Mouse (Mus musculus) kidney, embryonic 15.5 days (tissue): ENCODE measurements around the gene Hrg. TPM values are rescaled to one million over a fixed set of nuclear protein-coding genes. Genes with fewer than 3 reads are reported as not detected.
"Not testable (repeated sequence)": the region's sequence is repeated elsewhere in the genome, so short reads cannot be mapped to it uniquely, and the experiment has no call there.

ENCODE experiments used
- ATAC-seq: fragments of 200-750 bp; cut with Nextera tagmentation; replicated peaks from 2 replicates; pipeline ENCODE4 v1.8.0; 2017; ENCODE audit warnings: moderate TSS enrichment; ENCODE audit not compliant: low FRiP score
- H3K27ac ChIP-seq: fragments of 300-500 bp; sonication (generic); 2 replicates; pipeline ENCODE4 v1.5.1; 2015; ENCODE audit warnings: mild to moderate bottlenecking, inconsistent platforms
- H3K27me3 ChIP-seq: fragments of 300-500 bp; sonication (generic); 2 replicates; pipeline ENCODE4 v1.6.1; 2015; ENCODE audit warnings: inconsistent platforms
- H3K36me3 ChIP-seq: fragments of 300-500 bp; sonication (generic); 2 replicates; pipeline ENCODE4 v1.6.1; 2015; ENCODE audit warnings: inconsistent platforms
- H3K4me1 ChIP-seq: fragments of 300-500 bp; sonication (generic); 2 replicates; pipeline ENCODE4 v1.6.1; 2015; ENCODE audit warnings: inconsistent platforms
- H3K4me2 ChIP-seq: fragments of 300-500 bp; sonication (generic); 2 replicates; pipeline ENCODE4 v1.6.1; 2015; ENCODE audit warnings: moderate library complexity, mild to moderate bottlenecking, inconsistent platforms
- H3K4me3 ChIP-seq: fragments of 300-500 bp; sonication (generic); replicated peaks from 2 replicates; pipeline ENCODE4 v1.5.1; 2015; ENCODE audit warnings: mild to moderate bottlenecking, inconsistent platforms
- H3K9ac ChIP-seq: fragments of 300-500 bp; sonication (generic); 2 replicates; pipeline ENCODE4 v1.6.1; 2015; ENCODE audit warnings: mild to moderate bottlenecking, inconsistent platforms
- H3K9me3 ChIP-seq: fragments of 300-500 bp; sonication (generic); replicated peaks from 2 replicates; pipeline ENCODE4 v1.6.1; 2016; ENCODE audit warnings: inconsistent platforms
- WGBS: fragments of 180-500 bp; shearing (Covaris S2); methylation state at CpG from one replicate; pipeline ENCODE4 v1.1.7; 2015; ENCODE audit warnings: mixed read lengths; 5-methylcytosine and 5-hydroxymethylcytosine counted together
- polyA plus RNA-seq: library from polyadenylated mRNA; unstranded; fragments of >200 nt; fragmentation: Nextera tagmentation; extraction: Ambion mirVana; gene quantifications from 2 replicates; pipeline ENCODE4 v1.2.1, GENCODE M21; 2015

Hrg gene
- polyA plus RNA-seq, 1 experiment from 2014 or later: not detected

- no peak for ATAC-seq
- Histone ChIP-seq H3K4me3 (no peak overlapping the region), H3K27ac (no peak overlapping the region), H3K27me3 (no peaks in the 10 kb centered on the region), H3K9me3 (no peaks in the 10 kb centered on the region), H3K36me3 (no peaks in the 10 kb centered on the region), H3K9ac (no peak overlapping the region), H3K4me1 (no peaks in the 10 kb centered on the region), H3K4me2 (no peak overlapping the region)
- 83% methylated on average over 11 of the region's 11 CpGs for WGBS
Observed at GRCm38 (mm10) chr16:22931431-22932200, 19.3 kb upstream of the Hrg start.

- Histone ChIP-seq H3K9me3 (no peaks in the 10 kb centered on the region), H3K36me3 (no peaks in the 10 kb centered on the region)
- 87% methylated on average over 12 of the region's 12 CpGs for WGBS
Observed at GRCm38 (mm10) chr16:22937631-22938030, 13.2 kb upstream of the Hrg start.

GRCm38 (mm10) chr16:22938541-22938940, 12.3 kb upstream of the Hrg start:
- no peak overlapping the region for H3K27ac ChIP-seq
- H3K9ac ChIP-seq: no peak overlapping the region
- 75% methylated on average over 2 of the region's 2 CpGs for WGBS
- ATAC-seq: no peak
- no peaks in the 10 kb centered on the region for H3K27me3 ChIP-seq
- no peaks in the 10 kb centered on the region for H3K4me1 ChIP-seq
- H3K4me2 ChIP-seq: no peak overlapping the region
- no peaks in the 10 kb centered on the region for H3K9me3 ChIP-seq
- no peaks in the 10 kb centered on the region for H3K36me3 ChIP-seq
- H3K4me3 ChIP-seq: no peak overlapping the region

More at GRCm38 (mm10) chr16:22937631-22938030, 13.2 kb upstream of the Hrg start:
- Histone ChIP-seq H3K4me3 (no peak overlapping the region), H3K27ac (no peak overlapping the region), H3K4me1 (no peaks in the 10 kb centered on the region), H3K27me3 (no peaks in the 10 kb centered on the region), H3K9ac (no peak overlapping the region), H3K4me2 (no peak overlapping the region)
- ATAC-seq: no peak

- no peak for ATAC-seq
- no peak overlapping the region for H3K9ac ChIP-seq
- no peak overlapping the region for H3K27ac ChIP-seq
- no peaks in the 10 kb centered on the region for H3K27me3 ChIP-seq
- H3K4me1 ChIP-seq: no peaks in the 10 kb centered on the region
- WGBS: 86% methylated on average over 8 of the region's 8 CpGs
- no peaks in the 10 kb centered on the region for H3K9me3 ChIP-seq
- no peak overlapping the region for H3K4me2 ChIP-seq
- no peak overlapping the region for H3K4me3 ChIP-seq
- no peaks in the 10 kb centered on the region for H3K36me3 ChIP-seq
Observed at GRCm38 (mm10) chr16:22939120-22939695, 11.7 kb upstream of the Hrg start.

GRCm38 (mm10) chr16:22941825-22942476, 8.9 kb upstream of the Hrg start:
- H3K4me2 ChIP-seq, H3K27ac ChIP-seq, H3K9me3 ChIP-seq, H3K36me3 ChIP-seq, H3K4me3 ChIP-seq, H3K27me3 ChIP-seq, H3K4me1 ChIP-seq, ATAC-seq, H3K9ac ChIP-seq: not testable (repeated sequence)

- H3K4me1 ChIP-seq: no peaks in the 10 kb centered on the region
- no peak overlapping the region for H3K9ac ChIP-seq
- no peaks in the 10 kb centered on the region for H3K36me3 ChIP-seq
- WGBS: 89% methylated on average over 2 of the region's 2 CpGs
- no peak overlapping the region for H3K4me3 ChIP-seq
- no peaks in the 10 kb centered on the region for H3K9me3 ChIP-seq
- H3K4me2 ChIP-seq: no peak overlapping the region
- H3K27ac ChIP-seq: no peak overlapping the region
- no peak for ATAC-seq
- H3K27me3 ChIP-seq: no peaks in the 10 kb centered on the region
Observed at GRCm38 (mm10) chr16:22947371-22947770, 3.5 kb upstream of the Hrg start.

- ATAC-seq: no peak
- Histone ChIP-seq H3K4me2 (no peak overlapping the region), H3K27ac (no peak overlapping the region), H3K9me3 (no peaks in the 10 kb centered on the region), H3K9ac (no peak overlapping the region), H3K36me3 (no peaks in the 10 kb centered on the region), H3K27me3 (no peaks in the 10 kb centered on the region), H3K4me3 (no peak overlapping the region), H3K4me1 (0 out of 2 replicates have a peak, but pooled peaks cover 2% of the 10 kb centered on the region)
- WGBS: 43% methylated on average over 4 of the region's 4 CpGs
Observed at GRCm38 (mm10) chr16:22953069-22953468, 2.2 kb downstream of the Hrg start.

- no peaks in the 10 kb centered on the region for H3K36me3 ChIP-seq
- no peak overlapping the region for H3K4me3 ChIP-seq
- 0 out of 2 replicates have a peak, but pooled peaks cover 2% of the 10 kb centered on the region for H3K4me1 ChIP-seq
- no peaks in the 10 kb centered on the region for H3K9me3 ChIP-seq
- no peak overlapping the region for H3K27ac ChIP-seq
- no peak overlapping the region for H3K4me2 ChIP-seq
- WGBS: 58% methylated on average over 13 of the region's 13 CpGs
- H3K9ac ChIP-seq: no peak overlapping the region
- ATAC-seq: no peak
- H3K27me3 ChIP-seq: no peaks in the 10 kb centered on the region
Observed at GRCm38 (mm10) chr16:22955397-22956084, 4.7 kb downstream of the Hrg start.

- Histone ChIP-seq H3K27me3 (no peaks in the 10 kb centered on the region), H3K4me3 (no peak overlapping the region), H3K27ac (no peak overlapping the region), H3K9ac (no peak overlapping the region), H3K9me3 (no peaks in the 10 kb centered on the region), H3K36me3 (no peaks in the 10 kb centered on the region), H3K4me2 (no peak overlapping the region), H3K4me1 (0 out of 2 replicates have a peak, but pooled peaks cover 2% of the 10 kb centered on the region)
- no peak for ATAC-seq
- WGBS: 78% methylated on average over 11 of the region's 11 CpGs
Observed at GRCm38 (mm10) chr16:22956085-22956439, 5.2 kb downstream of the Hrg start.

- H3K4me3 ChIP-seq: no peak overlapping the region
- H3K4me2 ChIP-seq: no peak overlapping the region
- H3K9me3 ChIP-seq: no peaks in the 10 kb centered on the region
- 0 out of 2 replicates have a peak, but pooled peaks cover 1% of the 10 kb centered on the region for H3K4me1 ChIP-seq
- no peaks in the 10 kb centered on the region for H3K36me3 ChIP-seq
- no peaks in the 10 kb centered on the region for H3K27me3 ChIP-seq
- H3K27ac ChIP-seq: no peak overlapping the region
- no peak for ATAC-seq
- 91% methylated on average over 8 of the region's 8 CpGs for WGBS
- H3K9ac ChIP-seq: no peak overlapping the region
Observed at GRCm38 (mm10) chr16:22961073-22961472, 10.2 kb downstream of the Hrg start.

- H3K27me3 ChIP-seq: no peaks in the 10 kb centered on the region
- no peak overlapping the region for H3K4me3 ChIP-seq
- H3K9ac ChIP-seq: no peak overlapping the region
- no peaks in the 10 kb centered on the region for H3K36me3 ChIP-seq
- H3K4me1 ChIP-seq: no peaks in the 10 kb centered on the region
- H3K9me3 ChIP-seq: no peaks in the 10 kb centered on the region
- H3K27ac ChIP-seq: no peak overlapping the region
- WGBS: 72% methylated on average over 5 of the region's 5 CpGs
- H3K4me2 ChIP-seq: no peak overlapping the region
- ATAC-seq: no peak
Observed at GRCm38 (mm10) chr16:22962256-22962655, 11.4 kb downstream of the Hrg start.

GRCm38 (mm10) chr16:22963293-22963692, 12.4 kb downstream of the Hrg start:
- Histone ChIP-seq H3K27ac (no peak overlapping the region), H3K36me3 (no peaks in the 10 kb centered on the region), H3K27me3 (no peaks in the 10 kb centered on the region), H3K9me3 (no peaks in the 10 kb centered on the region), H3K4me1 (no peaks in the 10 kb centered on the region), H3K9ac (no peak overlapping the region), H3K4me2 (no peak overlapping the region), H3K4me3 (no peak overlapping the region)
- no peak for ATAC-seq
